Comparison of ENCODE assay signal across 14 mouse cellular contexts in genomic region chr5:113206670-113207352, GRCm38 (mm10). TPM values are rescaled to one million over a fixed set of nuclear protein-coding genes. Genes with fewer than 3 reads are reported as not detected.
DNase-seq lines count a peak whose midpoint lies in the region; ATAC-seq and TF ChIP-seq lines count a peak whose summit lies in the region.
"Had no signal": no experiment of that assay in that cellular context is flagged by ENCODE, and none has a peak within 500 bp of the region (broad histone marks: within the 10 kb centered on the region; RNA-seq: fewer than 3 reads in every experiment).

No protein-coding gene starts in this region.

- H3K4me1 ChIP-seq in embryonic facial prominence, embryonic 14.5 days (ENCODE audit: control insufficient read depth, insufficient read depth, low read length) = peaks cover 27% of the 10 kb centered on the region
- peaks cover 46% of the 10 kb centered on the region for H3K4me1 ChIP-seq in embryonic facial prominence, embryonic 10.5 days
- peaks cover 22% of the 10 kb centered on the region for H3K4me1 ChIP-seq in kidney, postnatal 0 days (replicated peaks; ENCODE audit: insufficient read depth, low read length)
- H3K4me1 ChIP-seq in lung, postnatal 0 days (ENCODE audit: insufficient read depth, low read depth, low read length) = peaks cover 8% of the 10 kb centered on the region; the same call in 1 of the 2 replicates

- no peaks in the 10 kb centered on the region for H3K27me3 ChIP-seq in embryonic facial prominence, embryonic 14.5 days (replicated peaks; ENCODE audit: control insufficient read depth, insufficient read depth, low read length)
- no peaks in the 10 kb centered on the region for H3K27me3 ChIP-seq in embryonic facial prominence, embryonic 10.5 days (replicated peaks; ENCODE audit: low read depth, poor library complexity, severe bottlenecking)
- no peaks in the 10 kb centered on the region for H3K27me3 ChIP-seq in kidney, postnatal 0 days (ENCODE audit: insufficient read depth, low read length)
- H3K27me3 ChIP-seq in lung, postnatal 0 days (replicated peaks; ENCODE audit: insufficient read depth, low read length) = no peaks in the 10 kb centered on the region

- no peak overlapping the region for H3K4me2 ChIP-seq in embryonic facial prominence, embryonic 14.5 days (ENCODE audit: low read depth, low read length)
- H3K4me2 ChIP-seq in kidney, postnatal 0 days (ENCODE audit: low read length) = no peak overlapping the region
- H3K4me2 ChIP-seq in lung, postnatal 0 days (replicated peaks; ENCODE audit: low read depth, low read length) = no peak overlapping the region

- no peak for TF ChIP-seq CTCF in kidney, postnatal 0 days (IDR thresholded peaks at IDR 0.05; ENCODE audit: low read depth)
- TF ChIP-seq CTCF in lung, postnatal 0 days (IDR thresholded peaks at IDR 0.05) = no peak

- H3K36me3 ChIP-seq in embryonic facial prominence, embryonic 14.5 days (ENCODE audit: control insufficient read depth, insufficient read depth, low read length) = no peaks in the 10 kb centered on the region
- H3K36me3 ChIP-seq in embryonic facial prominence, embryonic 10.5 days (replicated peaks) = no peaks in the 10 kb centered on the region
- H3K36me3 ChIP-seq in kidney, postnatal 0 days (ENCODE audit: insufficient read depth, low read length) = 0 out of 2 replicates have a peak, but pooled peaks cover 2% of the 10 kb centered on the region
- H3K36me3 ChIP-seq in lung, postnatal 0 days (ENCODE audit: insufficient read depth, low read length) = no peaks in the 10 kb centered on the region

- H3K4me3 ChIP-seq in embryonic facial prominence, embryonic 14.5 days (ENCODE audit: low read depth, low read length) = no peak overlapping the region
- H3K4me3 ChIP-seq in embryonic facial prominence, embryonic 10.5 days = no peak overlapping the region
- no peak overlapping the region for H3K4me3 ChIP-seq in kidney, postnatal 0 days (replicated peaks; ENCODE audit: low read depth, low read length)
- no peak overlapping the region for H3K4me3 ChIP-seq in lung, postnatal 0 days (ENCODE audit: low read depth, low read length)

- 39% methylated on average over 9 of the region's 9 CpGs for WGBS in embryonic facial prominence, embryonic 14.5 days
- 64% methylated on average over 9 of the region's 9 CpGs for WGBS in embryonic facial prominence, embryonic 10.5 days
- WGBS in kidney, postnatal 0 days = 49% methylated on average over 9 of the region's 9 CpGs
- 25% methylated on average over 9 of the region's 9 CpGs for WGBS in lung, postnatal 0 days

- peak; percentile 34 for DNase-seq in embryonic facial prominence, embryonic 14.5 days (ENCODE audit: low spot score)
- no peak for DNase-seq in embryonic facial prominence, embryonic 10.5 days (ENCODE audit: low spot score)
- no peak for DNase-seq in kidney, postnatal 0 days (ENCODE audit: low spot score)
- DNase-seq in kidney, adult 9 months = no peak
- DNase-seq in 416B (ENCODE audit: low read depth) = peak; percentile 91
- DNase-seq in lung, postnatal 0 days (ENCODE audit: low spot score) = peak; percentile 64
- DNase-seq in frontal cortex, postnatal 36 days (ENCODE audit: low spot score in 2 of 2) = no peak
- no peak for DNase-seq in thymus, postnatal 25 days
- DNase-seq: adrenal gland, postnatal 36 days; cerebellum, adult 9-10 months; thymus, postnatal 4 days had no signal

- no peak for ATAC-seq in embryonic facial prominence, embryonic 14.5 days (ENCODE audit: low read depth)
- no peak for ATAC-seq in kidney, postnatal 0 days (replicated peaks; ENCODE audit: low FRiP score, low read depth)
- peak; percentile 20 for ATAC-seq in lung, postnatal 0 days
- ATAC-seq: hindbrain, embryonic 16.5 days had no signal

- no peaks in the 10 kb centered on the region for H3K9me3 ChIP-seq in embryonic facial prominence, embryonic 14.5 days (ENCODE audit: control insufficient read depth, low read length)
- H3K9me3 ChIP-seq in embryonic facial prominence, embryonic 10.5 days = peaks cover 4% of the 10 kb centered on the region; the same call in 1 of the 2 replicates
- no peaks in the 10 kb centered on the region for H3K9me3 ChIP-seq in kidney, postnatal 0 days (replicated peaks; ENCODE audit: low read length)
- no peaks in the 10 kb centered on the region for H3K9me3 ChIP-seq in lung, postnatal 0 days (ENCODE audit: low read length)

- TF ChIP-seq EP300 in lung, postnatal 0 days (IDR thresholded peaks at IDR 0.05) = peak; percentile 83

- H3K9ac ChIP-seq in embryonic facial prominence, embryonic 14.5 days (ENCODE audit: low read depth, low read length) = no peak overlapping the region
- H3K9ac ChIP-seq in kidney, postnatal 0 days (ENCODE audit: low read depth, low read length) = no peak overlapping the region
- no peak overlapping the region for H3K9ac ChIP-seq in lung, postnatal 0 days (replicated peaks; ENCODE audit: low read depth)

- H3K27ac ChIP-seq in embryonic facial prominence, embryonic 14.5 days (replicated peaks; ENCODE audit: low read depth, low read length) = no peak overlapping the region
- no peak overlapping the region; the same call in 1 of the 2 replicates for H3K27ac ChIP-seq in embryonic facial prominence, embryonic 10.5 days (replicated peaks)
- H3K27ac ChIP-seq in kidney, postnatal 0 days = peak overlapping the region; percentile 48
- H3K27ac ChIP-seq in lung, postnatal 0 days (ENCODE audit: low read length) = peak overlapping the region; percentile 51; the same call in 1 of the 2 replicates
- H3K27ac ChIP-seq: macrophage had no signal

RNA-seq across cellular contexts. Expression of gene 2900026A02Rik, which starts 14.2 kb away (rescaled TPM):
- polyA plus RNA-seq in embryonic facial prominence, embryonic 14.5 days (2014; fragmentation: Nextera tagmentation; extraction: Ambion mirVana) = 8.8 and 9.2 TPM in 2 replicates
- polyA plus RNA-seq in embryonic facial prominence, embryonic 10.5 days (2016; fragmentation: Nextera tagmentation; extraction: Ambion mirVana) = 3.7 and 4.6 TPM in 2 replicates
- polyA plus RNA-seq in kidney, postnatal 0 days (2015; fragmentation: Nextera tagmentation; extraction: Ambion mirVana) = 4.8 and 5.0 TPM in 2 replicates
- 6.3 and 6.9 TPM in 2 replicates for polyA plus RNA-seq in lung, postnatal 0 days (2015; fragmentation: Nextera tagmentation; extraction: Ambion mirVana)

RNA-seq across cellular contexts. Expression of gene Tmem211, which starts 19.9 kb away (rescaled TPM):
- polyA plus RNA-seq in embryonic facial prominence, embryonic 14.5 days (2014; fragmentation: Nextera tagmentation; extraction: Ambion mirVana) = 0.69 and 1.0 TPM in 2 replicates
- 0.21 and 0.46 TPM in 2 replicates for polyA plus RNA-seq in embryonic facial prominence, embryonic 10.5 days (2016; fragmentation: Nextera tagmentation; extraction: Ambion mirVana)
- 0.12 and 0.22 TPM in 2 replicates for polyA plus RNA-seq in kidney, postnatal 0 days (2015; fragmentation: Nextera tagmentation; extraction: Ambion mirVana)
- polyA plus RNA-seq in lung, postnatal 0 days (2015; fragmentation: Nextera tagmentation; extraction: Ambion mirVana) = not detected in 2 replicates
- polyA plus RNA-seq: hindbrain, embryonic 16.5 days; macrophage; neural tube, embryonic 11.5 days had no signal

Comparison
In these comparisons a context has a peak if more than half of its experiments do, and no peak if none do; other contexts are left out.
1. DNase-seq: peak in embryonic facial prominence, embryonic 14.5 days (single experiment), 416B (single experiment) and lung, postnatal 0 days (single experiment); none in embryonic facial prominence, embryonic 10.5 days (single experiment), kidney, postnatal 0 days (single experiment), kidney, adult 9 months (single experiment), frontal cortex, postnatal 36 days (0 of 2) and thymus, postnatal 25 days (single experiment).
2. H3K27ac ChIP-seq: peak in kidney, postnatal 0 days (single experiment) and lung, postnatal 0 days (single experiment); none in embryonic facial prominence, embryonic 14.5 days (single experiment) and embryonic facial prominence, embryonic 10.5 days (single experiment).